ENCODE assay signal across 19 mouse cellular contexts in the genomic region with DNA sequence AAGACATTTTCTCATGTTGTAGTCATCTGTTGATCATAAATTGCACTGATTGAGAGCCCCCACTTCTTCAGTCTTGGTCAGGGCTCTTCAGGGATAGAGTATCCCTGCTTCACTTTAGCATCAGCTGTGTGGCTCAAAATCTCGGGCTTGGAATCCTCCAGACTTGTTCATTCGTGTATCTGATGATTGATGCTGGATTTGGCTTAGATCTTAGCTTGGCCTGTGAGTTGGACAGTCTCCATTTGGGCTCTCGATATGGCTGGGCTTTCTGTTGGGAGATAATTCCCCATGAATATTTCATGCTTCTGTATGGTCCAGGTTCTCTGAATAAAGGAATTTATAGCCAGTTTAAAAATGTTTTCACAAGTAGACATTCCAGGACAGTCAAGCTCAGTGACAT.
"Had no signal": no experiment of that assay in that cellular context is flagged by ENCODE, and none has a peak within 500 bp of the region (broad histone marks: within the 10 kb centered on the region; RNA-seq: fewer than 3 reads in every experiment).

No protein-coding gene starts in this region.

- ATAC-seq: liver, postnatal 0 days; lung, postnatal 0 days; midbrain, embryonic 16.5 days had no signal

- H3K4me2 ChIP-seq: limb, embryonic 12.5 days; limb, embryonic 15.5 days; liver, embryonic 11.5 days; lung, embryonic 14.5 days; midbrain, embryonic 12.5 days had no signal

- H3K36me3 ChIP-seq: limb, embryonic 12.5 days; limb, embryonic 15.5 days; midbrain, embryonic 12.5 days had no signal

- H3K27me3 ChIP-seq: limb, embryonic 12.5 days; limb, embryonic 15.5 days; midbrain, embryonic 12.5 days had no signal

- H3K9me3 ChIP-seq: limb, embryonic 12.5 days; limb, embryonic 15.5 days; midbrain, embryonic 12.5 days had no signal

- H3K4me1 ChIP-seq: limb, embryonic 12.5 days; limb, embryonic 15.5 days; midbrain, embryonic 12.5 days had no signal

- H3K4me3 ChIP-seq: layer of hippocampus, adult 2 months; left cerebral cortex, adult 2 months; limb, embryonic 12.5 days; limb, embryonic 15.5 days; midbrain, embryonic 12.5 days had no signal

- DNase-seq: kidney, postnatal 25 days; layer of hippocampus, adult 9-11 months; liver, postnatal 0 days; lung, embryonic 14.5 days; thymus, adult 2 months; thymus, postnatal 14 days; thymus, postnatal 4 days had no signal

- H3K9ac ChIP-seq: limb, embryonic 12.5 days; limb, embryonic 15.5 days; liver, embryonic 14.5 days; liver, postnatal 0 days; lung, embryonic 14.5 days; midbrain, embryonic 12.5 days had no signal

- H3K27ac ChIP-seq: kidney, postnatal 0 days; layer of hippocampus, adult 2 months; left cerebral cortex, adult 2 months; limb, embryonic 12.5 days; limb, embryonic 15.5 days; liver, embryonic 14.5 days; macrophage; midbrain, embryonic 12.5 days; stomach, postnatal 0 days had no signal
